Comparison of ENCODE assay signal across 8 mouse cellular contexts in genomic region chr7:97696506-97697254, GRCm38 (mm10). TPM values are rescaled to one million over a fixed set of nuclear protein-coding genes. Genes with fewer than 3 reads are reported as not detected.
DNase-seq lines count a peak whose midpoint lies in the region; ATAC-seq and TF ChIP-seq lines count a peak whose summit lies in the region.

Clns1a (plus strand) TSS chr7:97696634.

- peaks cover 19% of the 10 kb centered on the region; the same call in 1 of the 2 replicates for H3K36me3 ChIP-seq in E14TG2a.4 (ENCODE audit: insufficient read depth, low read length)
- peaks cover 21% of the 10 kb centered on the region for H3K36me3 ChIP-seq in forebrain, embryonic 13.5 days (ENCODE audit: poor library complexity, severe bottlenecking)
- no peaks in the 10 kb centered on the region for H3K36me3 ChIP-seq in liver, postnatal 0 days (replicated peaks; ENCODE audit: insufficient read depth, low read length)
- no peaks in the 10 kb centered on the region; the same call in 1 of the 2 replicates for H3K36me3 ChIP-seq in neural tube, embryonic 14.5 days (ENCODE audit: control insufficient read depth, insufficient read depth, low read length)

- H3K4me3 ChIP-seq in E14TG2a.4 (replicated peaks; ENCODE audit: low read length), result peak within 1 kb of the TSS; percentile 95
- peak within 1 kb of the TSS; percentile 98 for H3K4me3 ChIP-seq in forebrain, embryonic 13.5 days
- H3K4me3 ChIP-seq in liver, postnatal 0 days (ENCODE audit: low read depth, low read length), result peak within 1 kb of the TSS; percentile 77
- H3K4me3 ChIP-seq in neural tube, embryonic 14.5 days (ENCODE audit: low read depth, low read length), result peak within 1 kb of the TSS; percentile 97

- ATAC-seq in forebrain, embryonic 13.5 days, result peak; percentile 99
- peak; percentile 99 for ATAC-seq in liver, postnatal 0 days
- ATAC-seq in neural tube, embryonic 14.5 days (ENCODE audit: low read depth), result peak; percentile 99

- under 1% methylated on average over 63 of the region's 63 CpGs for WGBS in forebrain, embryonic 13.5 days
- WGBS in large intestine, adult 2 months, result under 1% methylated on average over 63 of the region's 63 CpGs
- WGBS in liver, postnatal 0 days (ENCODE audit: insufficient replicate concordance), result under 1% methylated on average over 62 of the region's 63 CpGs
- under 1% methylated on average over 63 of the region's 63 CpGs for WGBS in neural tube, embryonic 14.5 days

- peaks cover 46% of the 10 kb centered on the region for H3K4me1 ChIP-seq in E14TG2a.4 (replicated peaks; ENCODE audit: low read depth, low read length)
- H3K4me1 ChIP-seq in forebrain, embryonic 13.5 days, result peaks cover 19% of the 10 kb centered on the region
- H3K4me1 ChIP-seq in liver, postnatal 0 days (ENCODE audit: insufficient read depth), result peaks cover 11% of the 10 kb centered on the region
- peaks cover 8% of the 10 kb centered on the region; the same call in 1 of the 2 replicates for H3K4me1 ChIP-seq in neural tube, embryonic 14.5 days (ENCODE audit: control insufficient read depth, insufficient read depth, low read length)

- TF ChIP-seq EP300 in liver, postnatal 0 days (IDR thresholded peaks at IDR 0.05; ENCODE audit: low read depth), result peak; percentile 52; the same call in 1 of the 2 replicates

- H3K9me3 ChIP-seq in E14TG2a.4 (ENCODE audit: low read length), result no peaks in the 10 kb centered on the region
- no peaks in the 10 kb centered on the region for H3K9me3 ChIP-seq in forebrain, embryonic 13.5 days (replicated peaks)
- no peaks in the 10 kb centered on the region for H3K9me3 ChIP-seq in liver, postnatal 0 days (ENCODE audit: low read length)
- H3K9me3 ChIP-seq in neural tube, embryonic 14.5 days (ENCODE audit: control insufficient read depth, low read length), result no peaks in the 10 kb centered on the region

- peak within 1 kb of the TSS; percentile 68 for H3K27ac ChIP-seq in forebrain, embryonic 13.5 days
- peak within 1 kb of the TSS; percentile 70 for H3K27ac ChIP-seq in liver, postnatal 0 days (ENCODE audit: low read depth)
- peak within 1 kb of the TSS; percentile 81 for H3K27ac ChIP-seq in neural tube, embryonic 14.5 days (ENCODE audit: low read depth, low read length)

- TF ChIP-seq CTCF in E14TG2a.4 (conservative IDR thresholded peaks at IDR 0.05; ENCODE audit: low read length), result no peak
- no peak for TF ChIP-seq CTCF in liver, postnatal 0 days (IDR thresholded peaks at IDR 0.05; ENCODE audit: low read depth)

- H3K27me3 ChIP-seq in E14TG2a.4 (ENCODE audit: insufficient read depth, low read length), result no peaks in the 10 kb centered on the region
- no peaks in the 10 kb centered on the region for H3K27me3 ChIP-seq in forebrain, embryonic 13.5 days
- H3K27me3 ChIP-seq in liver, postnatal 0 days (ENCODE audit: insufficient read depth, low read length), result no peaks in the 10 kb centered on the region
- H3K27me3 ChIP-seq in neural tube, embryonic 14.5 days (ENCODE audit: control insufficient read depth, insufficient read depth, low read length), result no peaks in the 10 kb centered on the region

- H3K9ac ChIP-seq in forebrain, embryonic 13.5 days, result peak within 1 kb of the TSS; percentile 90
- H3K9ac ChIP-seq in liver, postnatal 0 days (replicated peaks), result peak within 1 kb of the TSS; percentile 77
- H3K9ac ChIP-seq in neural tube, embryonic 14.5 days (replicated peaks; ENCODE audit: low read depth, low read length), result peak within 1 kb of the TSS; percentile 87

- peak; percentile 86 for DNase-seq in c-Kit-positive CD71-positive TER-119-positive erythroid progenitor cells, embryonic 14.5 days (ENCODE audit: low spot score)
- peak; percentile 94 to 97 for DNase-seq in heart, postnatal 10 days
- DNase-seq in large intestine, adult 2 months (ENCODE audit: low read depth, low spot score), result peak; percentile 76
- peak; percentile 92 for DNase-seq in liver, postnatal 0 days
- peak; percentile 91 for DNase-seq in testis, postnatal 10 days (ENCODE audit: low spot score)

- intact Hi-C loops in heart, postnatal 10 days (cut with DNase I), result loop anchor here (5.0 kb wide), 2 partner anchors 119 to 214 kb away; partner anchors contain the start of genes Aamdc, Ints4 and Rsf1

- peak within 1 kb of the TSS; percentile 88 for H3K4me2 ChIP-seq in forebrain, embryonic 13.5 days
- peak within 1 kb of the TSS; percentile 70 for H3K4me2 ChIP-seq in liver, postnatal 0 days (ENCODE audit: low read depth, low read length)
- H3K4me2 ChIP-seq in neural tube, embryonic 14.5 days (ENCODE audit: low read depth, low read length), result peak within 1 kb of the TSS; percentile 73

RNA-seq across cellular contexts. Expression of gene Clns1a, which starts in this region (rescaled TPM):
- polyA plus RNA-seq in forebrain, embryonic 13.5 days (2015; fragmentation: Nextera tagmentation; extraction: Ambion mirVana), result 224 and 235 TPM in 2 replicates
- total RNA-seq in heart, postnatal 10 days (2021), result 10 to 100 TPM; 33.3 to 40.5 TPM
- 26.6 and 27.2 TPM in 2 replicates for polyA plus RNA-seq in large intestine, adult 2 months (2012; rRNA removed)
- polyA plus RNA-seq in liver, postnatal 0 days (2015; fragmentation: Nextera tagmentation; extraction: Ambion mirVana), result 40.2 and 42.0 TPM in 2 replicates
- 187 and 197 TPM in 2 replicates for polyA plus RNA-seq in neural tube, embryonic 14.5 days (2014; fragmentation: Nextera tagmentation; extraction: Ambion mirVana)

Comparison
In these comparisons a context has a peak if more than half of its experiments do, and no peak if none do; other contexts are left out.
1. Peak in every context shown above with its lines: DNase-seq, ATAC-seq, H3K4me3 ChIP-seq and H3K27ac ChIP-seq.